Comparison of ENCODE assay signal across 26 mouse cellular contexts in the genomic region with DNA sequence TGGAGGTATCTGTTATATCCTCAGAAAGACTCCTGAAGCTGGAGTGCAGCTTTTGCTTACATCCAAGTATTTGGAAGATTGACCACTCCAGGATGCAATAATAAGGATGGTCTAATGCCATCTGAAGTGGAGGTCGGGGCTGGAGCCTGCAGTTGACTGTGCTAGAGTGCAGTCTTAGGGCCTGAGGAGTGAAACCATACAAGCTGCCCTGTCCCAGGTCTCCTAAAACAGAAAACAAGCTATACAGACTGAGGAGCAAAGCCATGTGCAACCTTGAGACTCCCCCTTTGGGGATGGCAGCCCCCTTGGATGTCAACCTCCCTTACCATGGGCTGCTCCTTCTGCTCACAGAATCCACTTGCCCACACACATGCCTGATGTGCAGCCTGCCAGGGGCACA.
"Had no signal": no experiment of that assay in that cellular context is flagged by ENCODE, and none has a peak within 500 bp of the region (broad histone marks: within the 10 kb centered on the region; RNA-seq: fewer than 3 reads in every experiment).

No protein-coding gene starts in this region.

- H3K4me1 ChIP-seq: liver, embryonic 12.5 days had no signal

- H3K9ac ChIP-seq: heart, embryonic 13.5 days; heart, embryonic 15.5 days; hindbrain, embryonic 13.5 days; hindbrain, embryonic 15.5 days; kidney, embryonic 15.5 days; limb, embryonic 13.5 days; limb, embryonic 15.5 days; liver, embryonic 12.5 days; liver, embryonic 14.5 days had no signal

- H3K36me3 ChIP-seq: heart, embryonic 10.5 days; heart, embryonic 13.5 days; heart, embryonic 15.5 days; hindbrain, embryonic 13.5 days; hindbrain, embryonic 15.5 days; kidney, embryonic 15.5 days; limb, embryonic 13.5 days; limb, embryonic 15.5 days; liver, embryonic 12.5 days had no signal

- H3K27ac ChIP-seq: heart, embryonic 10.5 days; heart, embryonic 13.5 days; heart, embryonic 15.5 days; hindbrain, embryonic 13.5 days; hindbrain, embryonic 15.5 days; hindbrain, postnatal 0 days; kidney, embryonic 15.5 days; kidney, postnatal 0 days; limb, embryonic 13.5 days; limb, embryonic 15.5 days; liver, embryonic 12.5 days; liver, embryonic 14.5 days had no signal

- H3K4me2 ChIP-seq: heart, embryonic 13.5 days; heart, embryonic 15.5 days; hindbrain, embryonic 13.5 days; hindbrain, embryonic 15.5 days; kidney, embryonic 15.5 days; limb, embryonic 13.5 days; limb, embryonic 15.5 days; liver, embryonic 12.5 days had no signal

- DNase-seq: gastrocnemius, postnatal 10 days; gastrocnemius, postnatal 36 days; heart, adult 18-20 months; heart, postnatal 14 days; heart, postnatal 36 days; kidney, adult 11 months; kidney, adult 2 months; kidney, adult 9 months; kidney, postnatal 14 days; kidney, postnatal 36 days; layer of hippocampus, adult 9-11 months; layer of hippocampus, postnatal 36 days; left cerebral cortex, postnatal 4 days had no signal

- H3K9me3 ChIP-seq: heart, embryonic 10.5 days; heart, embryonic 13.5 days; heart, embryonic 15.5 days; hindbrain, embryonic 13.5 days; hindbrain, embryonic 15.5 days; kidney, embryonic 15.5 days; limb, embryonic 13.5 days; limb, embryonic 15.5 days; liver, embryonic 12.5 days had no signal

- H3K4me3 ChIP-seq: heart, embryonic 10.5 days; heart, embryonic 13.5 days; heart, embryonic 15.5 days; hindbrain, embryonic 13.5 days; hindbrain, embryonic 15.5 days; kidney, embryonic 15.5 days; limb, embryonic 13.5 days; limb, embryonic 15.5 days; liver, embryonic 12.5 days had no signal

- ATAC-seq: hindbrain, postnatal 0 days; intestine, embryonic 16.5 days; liver, embryonic 12.5 days had no signal
